Mouse (Mus musculus): ENCODE data around the gene Plxdc1.

GRCm38 (mm10) chr11:98026248-98026569 lies 40.0 kb upstream of the Plxdc1 start:
- TF ChIP-seq CTCF (IDR thresholded peaks at IDR 0.05; ENCODE audit: insufficient read depth, low read depth, low read length) (no peak), POLR2A (IDR thresholded peaks at IDR 0.05; ENCODE audit: insufficient read depth, low read depth, low read length) (no peak)
